Mouse (Mus musculus): Measurements from ENCODE around the gene Hecw2. TPM values are rescaled to one million over a fixed set of nuclear protein-coding genes. Genes with fewer than 3 reads are reported as not detected.
A peak's percentile ranks its signal among the peaks of the same experiment; 100 is the strongest.

The Hecw2 gene
- polyA plus RNA-seq, 1 experiment, result 1.3 TPM

DNA sequence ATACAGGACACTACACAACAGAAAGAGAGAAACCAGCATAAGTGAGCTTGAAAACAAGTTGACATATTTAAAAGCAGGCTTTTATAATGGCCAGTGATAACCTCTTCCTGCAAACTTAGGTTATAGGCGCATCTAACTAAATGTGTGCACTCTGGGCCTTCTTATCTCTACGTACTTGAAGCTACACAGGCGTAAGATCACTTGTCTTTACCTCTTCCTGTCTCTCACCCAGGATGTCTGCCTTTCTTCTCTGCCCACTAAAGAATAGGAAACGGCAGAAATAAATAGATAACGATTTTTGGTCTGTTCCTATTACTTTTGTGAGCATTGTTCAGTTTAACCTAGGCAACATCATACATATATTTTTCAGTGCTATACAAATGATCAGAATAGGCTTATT, 397.9 kb downstream of the Hecw2 start:
- H3K27ac ChIP-seq (ENCODE audit: control insufficient read depth, insufficient read depth, low read depth, low read length), result no peak overlapping the region
- H3K36me3 ChIP-seq (ENCODE audit: control insufficient read depth, insufficient read depth, low read length), result no peaks in the 10 kb centered on the region
- no peak for TF ChIP-seq POLR2A (IDR thresholded peaks at IDR 0.05; ENCODE audit: control insufficient read depth, low read depth, low read length)
- H3K4me3 ChIP-seq (ENCODE audit: control insufficient read depth, low read depth, low read length), result no peak overlapping the region
- H3K4me1 ChIP-seq (ENCODE audit: control insufficient read depth, insufficient read depth, low read length), result no peaks in the 10 kb centered on the region
- no peaks in the 10 kb centered on the region for H3K27me3 ChIP-seq (ENCODE audit: control insufficient read depth, insufficient read depth, low read length)

DNA sequence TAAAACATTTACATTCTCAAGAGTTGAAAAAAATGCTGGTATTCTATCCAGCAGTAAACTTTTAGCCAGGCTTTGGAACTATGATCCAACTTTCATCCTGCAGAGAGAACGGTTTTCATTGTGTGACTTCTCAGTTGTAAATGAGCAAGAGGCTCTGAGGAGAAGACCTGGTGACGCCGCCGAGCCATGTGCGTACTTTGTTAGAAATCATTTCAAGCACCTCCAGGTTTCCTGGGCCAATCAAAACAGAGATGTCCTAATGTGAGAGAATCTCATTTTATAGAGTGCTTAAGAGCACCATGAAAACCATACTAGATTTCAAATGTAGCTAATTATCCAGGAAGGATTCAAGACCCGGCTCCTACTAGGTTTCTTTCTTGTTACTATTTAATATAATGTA, 398.7 kb downstream of the Hecw2 start:
- H3K36me3 ChIP-seq (ENCODE audit: control insufficient read depth, insufficient read depth, low read length), result no peaks in the 10 kb centered on the region
- H3K4me1 ChIP-seq (ENCODE audit: control insufficient read depth, insufficient read depth, low read length), result no peaks in the 10 kb centered on the region
- no peaks in the 10 kb centered on the region for H3K27me3 ChIP-seq (ENCODE audit: control insufficient read depth, insufficient read depth, low read length)
- no peak overlapping the region for H3K27ac ChIP-seq (ENCODE audit: control insufficient read depth, insufficient read depth, low read depth, low read length)
- H3K4me3 ChIP-seq (ENCODE audit: control insufficient read depth, low read depth, low read length), result no peak overlapping the region
- TF ChIP-seq POLR2A (IDR thresholded peaks at IDR 0.05; ENCODE audit: control insufficient read depth, low read depth, low read length) (no peak), CTCF (IDR thresholded peaks at IDR 0.05; ENCODE audit: control insufficient read depth, insufficient read depth, insufficient replicate concordance, low read depth, low read length) (no peak)

- Histone ChIP-seq H3K4me3 (ENCODE audit: control insufficient read depth, low read depth, low read length) (no peak overlapping the region), H3K27ac (ENCODE audit: control insufficient read depth, insufficient read depth, low read depth, low read length) (no peak overlapping the region), H3K4me1 (ENCODE audit: control insufficient read depth, insufficient read depth, low read length) (no peaks in the 10 kb centered on the region), H3K27me3 (ENCODE audit: control insufficient read depth, insufficient read depth, low read length) (no peaks in the 10 kb centered on the region), H3K36me3 (ENCODE audit: control insufficient read depth, insufficient read depth, low read length) (no peaks in the 10 kb centered on the region)
- TF ChIP-seq CTCF (IDR thresholded peaks at IDR 0.05; ENCODE audit: control insufficient read depth, insufficient read depth, insufficient replicate concordance, low read depth, low read length) (no peak), POLR2A (IDR thresholded peaks at IDR 0.05; ENCODE audit: control insufficient read depth, low read depth, low read length) (no peak)
Measured at GRCm38 (mm10) chr1:53795591-53795990, 399.4 kb downstream of the Hecw2 start.

GRCm38 (mm10) chr1:53795081-53795480, 399.9 kb downstream of the Hecw2 start:
- no peak for TF ChIP-seq CTCF (IDR thresholded peaks at IDR 0.05; ENCODE audit: control insufficient read depth, insufficient read depth, insufficient replicate concordance, low read depth, low read length)
- no peak for TF ChIP-seq POLR2A (IDR thresholded peaks at IDR 0.05; ENCODE audit: control insufficient read depth, low read depth, low read length)
- no peaks in the 10 kb centered on the region for H3K4me1 ChIP-seq (ENCODE audit: control insufficient read depth, insufficient read depth, low read length)
- H3K27me3 ChIP-seq (ENCODE audit: control insufficient read depth, insufficient read depth, low read length), result no peaks in the 10 kb centered on the region
- no peak overlapping the region for H3K4me3 ChIP-seq (ENCODE audit: control insufficient read depth, low read depth, low read length)
- H3K36me3 ChIP-seq (ENCODE audit: control insufficient read depth, insufficient read depth, low read length), result no peaks in the 10 kb centered on the region
- no peak overlapping the region for H3K27ac ChIP-seq (ENCODE audit: control insufficient read depth, insufficient read depth, low read depth, low read length)

DNA sequence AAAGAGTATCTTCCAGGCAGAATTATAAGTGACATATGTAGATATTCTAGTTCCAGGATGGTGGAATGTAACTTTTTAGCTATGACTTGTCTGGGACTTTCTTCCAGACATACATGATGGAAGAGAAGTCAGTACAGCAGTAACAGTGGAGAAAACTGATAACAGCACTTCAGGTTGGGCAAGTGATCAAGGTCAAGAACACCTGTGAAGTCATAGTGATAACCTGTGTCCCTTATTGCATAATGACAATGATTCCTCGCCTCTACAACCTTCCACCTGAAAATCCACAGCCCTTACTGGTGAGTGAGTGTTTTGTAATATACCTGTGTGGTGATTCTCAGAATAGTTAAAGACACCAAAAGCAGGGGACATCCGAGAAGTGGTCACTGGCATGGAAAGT, 400.7 kb downstream of the Hecw2 start:
- Histone ChIP-seq H3K4me1 (ENCODE audit: control insufficient read depth, insufficient read depth, low read length) (no peaks in the 10 kb centered on the region), H3K4me3 (ENCODE audit: control insufficient read depth, low read depth, low read length) (no peak overlapping the region), H3K27ac (ENCODE audit: control insufficient read depth, insufficient read depth, low read depth, low read length) (no peak overlapping the region), H3K36me3 (ENCODE audit: control insufficient read depth, insufficient read depth, low read length) (no peaks in the 10 kb centered on the region), H3K27me3 (ENCODE audit: control insufficient read depth, insufficient read depth, low read length) (no peaks in the 10 kb centered on the region)
- TF ChIP-seq POLR2A (IDR thresholded peaks at IDR 0.05; ENCODE audit: control insufficient read depth, low read depth, low read length), result no peak
- TF ChIP-seq CTCF (IDR thresholded peaks at IDR 0.05; ENCODE audit: control insufficient read depth, insufficient read depth, insufficient replicate concordance, low read depth, low read length), result no peak

DNA sequence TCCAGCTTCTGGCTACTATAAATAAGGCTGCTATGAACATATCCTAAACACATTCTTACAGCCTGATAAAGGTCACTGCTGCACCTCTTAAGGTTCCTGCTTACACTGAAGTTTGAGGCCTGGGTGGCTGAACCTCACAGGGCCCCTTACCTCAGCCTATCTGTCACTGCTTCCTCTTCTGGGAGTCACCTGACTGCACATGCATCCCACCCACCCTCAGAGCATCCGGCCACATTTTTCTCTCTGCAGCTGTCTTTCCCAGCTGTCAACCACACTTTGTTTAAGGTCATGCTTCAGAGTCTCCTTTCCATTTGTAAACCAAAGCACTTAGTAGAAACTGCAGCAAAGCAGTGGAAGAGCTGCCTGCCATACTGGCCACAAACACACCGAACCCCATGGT, 403.6 kb downstream of the Hecw2 start:
- Histone ChIP-seq H3K27ac (ENCODE audit: control insufficient read depth, insufficient read depth, low read depth, low read length) (no peak overlapping the region), H3K4me1 (ENCODE audit: control insufficient read depth, insufficient read depth, low read length) (no peaks in the 10 kb centered on the region), H3K36me3 (ENCODE audit: control insufficient read depth, insufficient read depth, low read length) (no peaks in the 10 kb centered on the region), H3K27me3 (ENCODE audit: control insufficient read depth, insufficient read depth, low read length) (no peaks in the 10 kb centered on the region), H3K4me3 (ENCODE audit: control insufficient read depth, low read depth, low read length) (no peak overlapping the region)
- TF ChIP-seq CTCF (IDR thresholded peaks at IDR 0.05; ENCODE audit: control insufficient read depth, insufficient read depth, insufficient replicate concordance, low read depth, low read length) (no peak), POLR2A (IDR thresholded peaks at IDR 0.05; ENCODE audit: control insufficient read depth, low read depth, low read length) (no peak)

- TF ChIP-seq POLR2A (IDR thresholded peaks at IDR 0.05; ENCODE audit: control insufficient read depth, low read depth, low read length) (peak; percentile 96), CTCF (IDR thresholded peaks at IDR 0.05; ENCODE audit: control insufficient read depth, insufficient read depth, insufficient replicate concordance, low read depth, low read length) (no peak)
- H3K4me1 ChIP-seq (ENCODE audit: control insufficient read depth, insufficient read depth, low read length), result no peaks in the 10 kb centered on the region; the same call in 1 of the 2 replicates
- H3K4me3 ChIP-seq (ENCODE audit: control insufficient read depth, low read depth, low read length), result peak within 1 kb of the TSS; percentile 93
- no peaks in the 10 kb centered on the region for H3K36me3 ChIP-seq (ENCODE audit: control insufficient read depth, insufficient read depth, low read length)
- H3K27me3 ChIP-seq (ENCODE audit: control insufficient read depth, insufficient read depth, low read length), result no peaks in the 10 kb centered on the region
- peak within 1 kb of the TSS; percentile 98 for H3K27ac ChIP-seq (ENCODE audit: control insufficient read depth, insufficient read depth, low read depth, low read length)
Measured at GRCm38 (mm10) chr1:53784721-53785418, 410.1 kb downstream of the Hecw2 start, which contains the start of gene Stk17b. Gene Stk17b, minus strand, starts transcription at chr1:53785224.

Data from testis, adult 2 months (tissue).